Mouse (Mus musculus) erythroblast, embryonic 14.5 days (primary cell): ENCODE data around the gene Gpsm1.

Experiments
- GATA1 ChIP-seq: IDR thresholded peaks from 2 replicates; pipeline ENCODE4 v1.6.1; 2012; ENCODE audit warnings: low read length, inconsistent platforms, mixed read lengths
- TAL1 ChIP-seq: IDR thresholded peaks from 3 replicates; pipeline ENCODE4 v1.6.1; 2012; ENCODE audit warnings: low read length, inconsistent platforms, mixed read lengths

GRCm38 (mm10) chr2:26356678-26357077 is 41.4 kb downstream of the Gpsm1 start:
- TF ChIP-seq GATA1 (no peak), TAL1 (no peak)
